Mouse (Mus musculus): Measurements from ENCODE around the gene Syne1.
A peak's percentile ranks its signal among the peaks of the same experiment; 100 is the strongest.

Syne1 gene

DNA sequence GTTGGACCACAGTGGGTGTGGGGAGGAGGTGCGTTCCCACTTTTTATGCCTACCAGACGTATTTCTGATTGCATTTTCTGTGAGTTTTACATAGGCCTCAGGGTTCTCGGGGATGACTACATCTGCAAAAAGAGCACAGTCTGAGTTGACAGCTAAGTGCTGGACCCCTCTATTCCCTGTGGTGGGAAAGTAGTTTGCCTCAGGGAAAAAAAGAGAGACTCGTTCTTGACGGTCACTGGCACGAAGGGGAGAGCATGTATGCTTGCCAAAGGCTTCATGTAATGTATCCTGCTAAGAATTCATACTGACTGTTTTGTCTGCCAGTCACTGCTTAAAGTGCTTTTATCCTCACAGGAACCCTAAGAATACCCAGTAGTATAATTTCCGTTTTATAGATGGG lies 506.1 kb downstream of the Syne1 start:
- DNase-seq: no peak

DNA sequence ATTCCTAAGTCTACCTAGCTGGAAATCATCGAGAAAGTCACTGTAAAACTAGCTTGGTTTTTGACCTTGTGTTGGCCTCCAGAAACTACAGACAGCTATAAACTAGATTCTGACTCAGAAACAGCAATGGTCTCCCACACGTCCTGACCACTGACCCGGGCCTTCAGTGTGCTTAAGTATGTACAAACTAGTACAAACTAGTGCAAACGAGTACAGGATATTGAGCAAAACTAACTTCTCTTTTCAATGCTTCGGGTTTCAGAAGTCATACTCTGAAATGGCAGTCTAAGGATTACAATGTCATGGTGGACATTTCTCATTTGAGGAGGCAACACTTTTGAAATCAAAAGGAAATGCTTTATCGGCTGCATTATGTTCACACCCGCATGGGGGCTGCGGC lies 506.8 kb downstream of the Syne1 start:
- no peak for DNase-seq

DNA sequence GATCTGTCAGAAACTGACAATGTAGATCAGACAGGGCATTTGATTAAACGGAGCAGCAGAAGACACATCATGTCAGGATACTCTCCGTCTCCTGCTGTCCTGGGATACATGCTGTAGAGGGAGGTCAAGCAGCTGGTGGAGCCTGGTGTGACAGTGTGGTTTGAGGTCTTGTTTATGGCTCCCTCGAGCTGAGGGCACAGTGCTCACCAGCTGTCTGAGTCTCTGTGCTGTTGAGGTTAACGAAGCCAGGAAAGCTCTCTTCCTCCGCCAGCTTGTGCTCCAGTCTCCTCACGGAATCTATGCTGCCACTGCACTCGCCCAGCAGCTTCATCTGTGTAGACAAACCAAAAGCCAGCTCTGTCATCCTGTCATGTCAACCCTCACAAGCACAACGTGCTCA lies 510.0 kb downstream of the Syne1 start:
- DNase-seq: peak; percentile 24

DNA sequence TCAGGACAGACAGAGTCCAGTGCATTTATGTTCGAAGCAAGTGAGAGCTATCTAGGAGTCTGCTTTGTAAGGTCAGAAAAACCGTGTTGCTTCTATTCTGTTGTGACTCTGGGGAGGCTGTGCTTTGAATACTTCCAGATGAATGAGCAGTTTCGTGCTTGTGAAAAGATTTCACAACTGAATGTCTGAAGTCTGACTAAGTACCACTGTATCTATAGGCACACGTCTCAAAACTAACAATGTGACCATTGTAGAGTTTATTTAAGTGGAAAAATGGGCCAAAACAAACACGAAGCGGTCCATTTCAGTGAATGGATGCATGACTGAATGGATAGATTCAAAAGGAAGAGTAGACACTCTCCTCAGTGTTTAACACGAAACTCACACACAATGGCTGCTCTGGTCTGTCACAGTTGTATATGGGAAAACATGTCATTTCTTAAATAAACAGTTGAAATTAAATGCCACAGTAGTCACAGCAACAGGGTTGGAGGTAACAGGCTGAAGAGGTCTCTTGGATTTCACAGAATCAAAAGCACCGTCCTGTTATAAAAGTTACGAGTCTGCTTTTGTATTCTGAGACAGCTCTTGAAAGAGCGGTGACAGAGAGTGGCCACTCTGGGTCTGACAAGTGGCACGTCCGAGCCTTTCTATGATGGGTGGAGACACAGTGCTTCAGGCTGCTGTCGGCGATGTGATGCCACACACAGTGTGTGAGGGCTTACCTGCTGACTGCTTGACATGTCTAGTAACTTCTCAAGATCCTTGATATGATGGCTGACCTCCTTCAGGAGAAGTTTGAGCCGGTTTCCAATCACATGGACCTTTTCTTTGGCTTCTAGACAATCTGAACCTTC lies 518.9 kb downstream of the Syne1 start:
- no peak for DNase-seq

DNA sequence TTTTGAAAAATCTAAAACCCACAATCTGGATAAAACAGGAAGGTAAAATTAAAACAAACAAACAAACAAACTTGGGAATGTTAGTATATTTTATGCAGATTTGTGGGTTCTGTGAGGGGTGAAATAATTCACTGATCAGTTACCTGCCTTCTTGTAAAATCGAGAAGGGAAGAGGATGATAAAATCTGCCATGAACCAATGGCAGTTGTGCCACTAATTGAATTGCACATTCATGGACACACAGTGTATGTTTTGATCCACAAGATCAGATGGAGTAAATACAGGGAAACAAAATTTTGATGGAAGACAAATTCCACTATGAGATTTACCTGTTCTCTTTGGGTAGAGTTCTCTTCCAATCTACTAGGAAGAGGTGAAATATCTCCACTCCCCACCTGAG lies 521.4 kb downstream of the Syne1 start:
- DNase-seq: no peak

DNA sequence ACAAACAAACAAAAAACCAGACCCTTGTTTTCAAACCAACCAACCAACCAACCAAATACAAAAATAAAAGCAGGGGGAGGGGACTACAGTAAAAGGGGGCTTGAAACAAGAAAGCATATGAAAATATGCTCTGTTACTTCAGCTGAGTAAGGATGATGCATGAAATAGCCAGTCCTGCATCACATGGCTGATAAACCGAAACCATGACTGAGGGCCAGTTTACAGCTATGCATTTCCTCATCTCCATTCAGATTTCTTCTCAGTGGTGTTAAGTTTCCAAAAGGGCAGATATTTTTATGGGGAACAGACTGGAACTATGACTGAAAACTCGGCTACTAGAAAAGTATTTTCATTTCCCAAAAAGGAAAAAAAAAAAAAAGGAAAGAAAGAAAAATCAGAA lies 522.1 kb downstream of the Syne1 start:
- DNase-seq: no peak

DNA sequence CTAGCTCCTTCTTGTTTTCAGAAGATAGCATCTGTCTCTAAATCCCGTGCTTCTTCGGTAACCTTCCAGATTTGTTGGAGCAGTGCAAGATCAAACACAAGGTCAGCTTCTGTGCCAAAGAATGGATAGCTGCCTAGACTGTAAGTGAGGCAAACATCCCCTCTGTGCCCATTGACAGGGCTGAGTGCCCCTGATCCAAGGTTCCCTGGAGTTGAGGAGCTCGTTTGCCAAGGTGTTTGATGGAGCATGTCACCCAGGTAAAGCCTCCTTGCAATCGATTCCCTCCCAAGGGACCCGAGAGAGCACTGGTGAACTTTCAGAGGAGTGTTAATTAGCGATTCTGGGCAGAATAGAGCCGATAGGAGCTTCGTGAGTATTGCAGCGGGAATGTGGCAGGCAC lies 523.0 kb downstream of the Syne1 start:
- no peak for DNase-seq

DNA sequence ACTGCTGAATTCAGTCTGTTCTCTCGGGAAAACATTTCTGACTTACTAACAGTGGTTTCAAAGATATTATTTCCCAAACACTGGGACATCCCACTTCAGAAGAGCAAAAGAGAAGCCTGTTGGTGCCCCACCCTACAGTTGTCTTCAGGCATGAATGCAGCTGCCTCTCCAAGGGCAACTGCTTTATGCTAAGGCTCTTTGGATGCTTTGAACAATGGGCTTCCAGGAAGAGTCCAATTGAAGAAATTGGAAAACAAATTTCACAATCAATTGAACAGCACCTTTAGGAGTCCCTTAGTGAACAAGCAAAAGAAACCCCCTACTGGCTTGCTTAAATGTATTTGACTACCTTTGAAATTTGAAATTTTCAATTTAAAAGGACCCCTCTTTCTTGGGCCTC lies 524.1 kb downstream of the Syne1 start:
- DNase-seq: no peak

DNA sequence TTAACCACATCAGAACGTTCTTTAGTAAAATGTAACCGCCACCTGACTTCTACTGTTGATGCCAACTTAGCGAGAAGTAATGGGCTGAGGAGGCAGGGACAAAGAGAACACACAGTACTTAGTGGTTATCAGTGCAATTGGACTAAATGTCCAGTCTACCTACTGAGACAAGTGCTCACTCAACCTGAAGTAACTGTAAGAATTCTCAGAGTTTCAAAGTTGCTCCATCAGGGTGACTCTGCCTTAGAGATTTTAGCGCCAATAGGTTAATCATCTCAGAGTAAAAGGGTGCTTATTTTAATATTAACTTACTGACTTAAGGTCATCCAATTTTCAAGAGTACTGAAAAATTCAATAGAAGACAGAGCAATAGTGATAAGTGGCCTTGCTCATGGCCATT lies 525.4 kb downstream of the Syne1 start:
- DNase-seq: no peak

DNA sequence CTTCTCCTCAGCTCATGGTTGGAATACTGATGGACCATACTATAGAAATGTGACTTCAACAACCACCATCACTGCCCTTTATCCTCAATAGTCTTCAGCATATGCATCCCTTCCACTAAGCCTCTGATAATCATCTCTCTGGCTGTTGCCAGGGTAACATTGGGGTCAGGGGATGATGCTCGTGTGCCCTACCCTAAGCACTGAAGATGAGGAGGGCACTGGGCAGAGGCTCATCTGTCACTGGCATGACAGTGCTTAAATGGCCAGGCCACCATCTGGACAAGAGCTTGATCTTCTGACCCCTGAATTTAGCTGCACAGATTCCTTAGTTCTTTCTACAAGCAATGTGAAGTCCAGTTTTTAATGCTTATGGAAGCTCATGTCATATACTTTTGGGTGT lies 534.1 kb downstream of the Syne1 start:
- no peak for DNase-seq

DNA sequence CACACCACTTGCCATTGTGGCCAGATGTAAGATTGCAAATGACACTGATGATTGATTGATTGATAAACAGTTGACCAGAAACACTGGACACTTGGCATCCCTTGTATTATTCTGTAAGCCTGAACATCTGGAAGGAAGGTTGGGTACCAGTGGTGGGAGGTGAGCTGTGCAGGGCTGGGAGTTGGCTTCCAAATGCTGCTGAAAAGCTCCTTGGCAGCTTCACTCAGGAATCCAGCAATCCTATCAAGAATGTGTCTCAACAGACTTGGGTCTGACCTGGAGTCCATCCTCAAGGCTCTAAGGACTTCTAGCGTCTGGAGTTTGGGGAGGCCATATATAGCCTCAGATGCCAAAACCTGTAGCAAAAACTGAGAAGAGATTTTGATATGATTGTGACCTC lies 536.3 kb downstream of the Syne1 start:
- no peak for DNase-seq

DNA sequence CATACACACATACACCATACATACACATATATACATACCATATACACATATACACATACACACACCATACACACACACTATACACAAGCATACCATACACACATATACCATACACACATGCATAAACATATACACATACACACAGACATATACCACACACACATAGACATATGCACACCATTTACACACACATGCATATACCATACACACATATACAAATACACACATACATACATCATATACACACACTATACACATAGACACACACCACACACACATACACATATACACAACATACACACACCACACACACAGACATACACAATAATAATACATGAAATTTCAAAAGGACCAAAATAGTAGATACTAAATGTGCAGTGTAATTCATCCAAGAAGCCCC lies 539.3 kb downstream of the Syne1 start:
- no peak for DNase-seq

DNA sequence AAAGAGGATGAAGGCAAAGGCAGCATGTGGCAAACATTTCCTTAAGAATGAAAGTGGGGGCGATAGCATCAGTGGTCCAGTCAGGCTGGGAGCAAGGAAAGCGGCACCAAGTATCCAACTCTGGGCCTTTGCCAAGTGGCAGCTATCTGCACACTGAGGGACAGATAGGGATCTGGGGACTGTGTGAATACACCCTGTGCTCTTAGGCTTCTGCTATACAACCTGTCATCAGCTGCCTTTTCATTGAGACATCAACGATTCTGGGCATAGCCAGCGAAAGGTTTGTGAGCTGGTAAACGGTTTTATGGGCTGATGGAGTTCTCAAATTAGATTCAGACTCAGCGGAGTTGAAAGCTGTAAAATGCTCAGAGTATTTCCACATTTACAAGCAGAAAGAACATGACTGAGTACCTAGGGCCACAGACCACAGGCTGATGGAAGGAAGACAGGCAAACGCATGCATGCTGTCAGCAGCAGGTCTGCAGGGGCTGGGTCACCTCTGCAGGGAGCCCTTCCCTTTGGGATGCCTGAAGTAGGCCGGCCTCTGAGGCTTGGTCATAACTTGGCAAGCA lies 542.4 kb downstream of the Syne1 start:
- DNase-seq: no peak

DNA sequence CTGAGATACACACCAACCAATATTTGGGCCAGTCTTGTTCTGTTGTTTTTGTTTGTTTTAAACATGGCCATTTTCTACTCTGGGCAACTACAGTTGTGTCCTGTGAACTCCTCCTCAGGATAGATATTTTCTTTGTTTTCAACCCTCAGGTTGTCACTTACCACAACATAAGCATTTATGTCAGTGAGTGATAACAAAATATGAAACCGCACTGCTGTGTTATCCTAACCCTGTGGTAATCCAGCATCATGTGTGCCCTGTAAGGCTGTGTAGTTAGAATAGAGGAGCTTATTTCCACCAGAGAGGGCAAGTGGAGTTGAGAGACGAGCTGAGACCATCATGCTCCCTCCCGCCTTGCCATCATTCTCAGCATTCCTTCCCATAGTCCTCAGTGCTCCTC lies 554.7 kb downstream of the Syne1 start:
- no peak for DNase-seq

DNA sequence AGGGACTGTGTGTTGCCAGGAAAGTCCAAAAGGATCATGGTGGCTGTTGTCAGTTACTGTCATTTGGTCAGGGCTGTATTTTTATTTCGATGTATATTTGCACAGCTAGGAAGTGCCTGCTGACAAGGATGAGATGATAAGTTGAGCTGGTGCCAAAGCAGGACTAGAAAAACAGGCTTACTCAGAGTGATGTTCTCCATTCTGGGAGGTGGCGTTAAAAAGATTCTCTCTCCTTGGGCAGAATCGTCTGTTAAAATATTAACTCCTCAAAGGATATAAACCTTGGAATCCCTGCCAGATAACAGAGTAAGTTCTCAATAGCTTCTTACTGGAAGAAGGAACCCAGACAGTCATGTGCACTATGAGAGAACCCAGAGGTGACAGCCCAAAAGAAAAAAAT lies 557.5 kb downstream of the Syne1 start:
- no peak for DNase-seq

DNA sequence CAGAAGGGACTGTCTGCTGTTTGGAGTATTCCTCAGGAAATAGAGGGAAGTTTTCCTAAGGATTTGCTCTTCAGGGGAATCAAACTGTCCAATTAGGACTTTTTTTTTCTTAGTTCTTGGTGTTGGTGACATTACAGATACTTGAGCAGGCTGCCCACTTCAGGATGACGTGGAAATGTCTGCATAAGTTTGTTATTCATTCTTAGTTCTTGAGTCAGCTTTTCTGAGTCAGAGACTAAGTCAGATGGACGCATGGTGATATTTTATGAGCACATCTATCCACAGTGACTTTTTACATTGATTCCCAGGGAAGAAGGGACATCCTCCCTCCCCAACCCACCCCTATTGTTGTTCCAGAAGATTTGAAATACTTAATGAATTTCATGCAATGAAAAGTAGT lies 567.4 kb downstream of the Syne1 start:
- no peak for DNase-seq

DNA sequence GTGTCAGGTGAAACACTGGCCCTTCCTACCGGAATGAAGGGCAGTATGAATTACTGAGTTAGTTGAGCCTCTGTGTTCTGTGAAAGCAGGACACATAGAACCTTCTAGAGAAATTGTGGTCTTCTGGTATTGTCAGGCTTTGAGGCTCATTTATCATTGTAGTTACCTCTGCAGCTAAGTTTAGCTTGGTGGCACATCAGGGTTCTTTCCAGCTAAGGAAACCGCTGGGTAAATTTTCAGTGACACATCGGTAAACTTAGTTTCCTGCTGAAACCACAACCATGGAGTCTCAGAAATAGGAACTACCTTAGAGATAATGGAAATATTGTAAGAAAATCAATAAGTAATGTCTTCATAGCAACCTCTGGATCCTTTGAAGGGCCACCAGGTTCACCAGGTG lies 573.9 kb downstream of the Syne1 start:
- DNase-seq: no peak

DNA sequence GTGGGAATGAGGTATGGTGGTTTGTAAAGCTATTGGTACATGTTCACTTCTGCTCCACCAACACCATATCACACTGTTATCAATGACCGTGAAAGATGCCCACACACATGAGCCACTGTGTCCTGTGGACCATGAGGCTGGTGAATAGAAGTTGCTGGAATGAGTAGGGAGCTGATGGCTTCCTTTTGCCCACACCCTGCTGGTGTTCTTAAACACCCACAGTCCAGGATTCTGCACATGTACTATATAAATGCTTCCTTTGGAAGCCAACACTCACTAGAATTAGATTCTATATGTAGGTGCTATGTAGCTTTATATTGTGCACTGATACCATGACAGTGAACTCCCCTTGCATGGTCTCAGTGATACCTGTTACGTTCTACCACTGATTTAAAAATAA lies 574.7 kb downstream of the Syne1 start:
- DNase-seq: no peak

DNA sequence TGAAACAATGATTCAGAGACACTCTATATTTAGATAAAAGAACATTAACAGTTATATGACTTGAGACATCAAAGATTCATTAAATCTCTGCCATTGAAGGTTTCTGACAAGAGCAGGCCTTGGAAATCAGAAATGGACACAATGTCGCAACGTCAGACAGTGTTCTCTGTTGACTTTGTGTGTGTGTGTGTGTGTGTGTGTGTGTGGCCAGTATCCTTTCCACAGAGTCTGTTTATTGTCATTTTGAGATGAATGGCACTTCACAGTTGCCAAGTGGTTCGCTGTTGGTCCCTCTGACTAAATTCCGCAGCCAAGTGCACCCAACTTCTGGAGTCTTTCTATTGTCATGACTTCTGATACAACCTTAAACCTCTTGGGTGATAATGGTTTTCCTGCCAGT lies 577.0 kb downstream of the Syne1 start:
- DNase-seq: no peak

DNA sequence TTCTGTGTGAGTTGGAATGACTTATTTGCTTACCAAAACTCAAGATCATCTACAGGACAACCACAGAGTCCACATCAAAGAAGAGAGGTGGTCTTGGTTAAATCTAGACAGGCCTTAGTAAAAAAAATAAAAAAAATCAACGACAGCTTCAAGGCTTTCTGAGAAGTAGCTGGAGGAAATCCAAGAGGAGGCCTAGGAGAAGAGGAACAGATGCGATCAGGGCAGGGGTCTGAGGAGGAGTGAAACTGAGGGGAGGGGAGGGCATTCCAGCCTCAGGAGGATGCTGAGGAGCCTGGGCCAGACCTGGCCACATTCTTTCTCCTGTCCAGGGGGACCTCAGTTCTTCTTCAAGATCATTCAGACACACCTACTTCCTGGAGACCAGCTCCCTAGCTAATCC lies 579.3 kb downstream of the Syne1 start:
- DNase-seq: no peak

DNA sequence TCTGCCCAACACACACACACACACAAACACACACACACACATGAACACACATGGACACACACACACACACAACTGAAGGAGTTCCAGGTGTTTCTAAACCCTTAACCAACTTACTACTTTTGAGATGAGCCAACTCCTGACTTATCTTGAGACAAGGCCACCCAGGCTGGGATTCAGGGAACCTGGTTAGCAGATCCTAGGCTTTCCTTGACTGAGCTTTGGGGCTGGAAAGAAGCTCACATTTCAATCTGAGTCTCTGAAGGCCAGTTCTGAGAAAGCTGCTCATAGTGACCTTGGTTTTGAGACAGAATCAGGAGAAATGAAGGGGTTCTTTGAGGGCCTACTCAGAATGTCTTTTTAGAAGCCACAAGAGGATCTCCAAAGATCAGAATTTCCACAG lies 579.7 kb downstream of the Syne1 start:
- no peak for DNase-seq

DNA sequence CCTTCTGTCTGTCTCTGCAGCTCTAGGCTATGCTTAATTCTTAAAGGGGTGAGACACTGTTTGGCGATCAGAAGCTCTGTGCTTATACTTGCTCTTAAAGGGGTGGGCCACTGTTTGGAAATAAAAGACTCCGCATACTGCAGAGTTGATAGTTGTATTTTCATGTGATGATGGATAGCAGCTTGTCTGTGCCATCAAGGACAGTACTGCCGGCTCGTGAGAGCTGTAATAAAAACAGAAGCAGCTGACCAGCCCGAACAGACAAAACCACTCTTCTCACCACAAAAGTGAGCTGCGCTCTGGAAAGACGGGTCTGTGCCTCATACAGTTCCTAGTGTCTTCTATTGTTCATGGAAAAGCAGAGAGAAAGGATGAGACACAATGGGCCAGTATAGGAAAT lies 580.1 kb downstream of the Syne1 start:
- no peak for DNase-seq
